Mouse (Mus musculus): Measurements from ENCODE around the gene Necap1.

Gene Necap1

DNA sequence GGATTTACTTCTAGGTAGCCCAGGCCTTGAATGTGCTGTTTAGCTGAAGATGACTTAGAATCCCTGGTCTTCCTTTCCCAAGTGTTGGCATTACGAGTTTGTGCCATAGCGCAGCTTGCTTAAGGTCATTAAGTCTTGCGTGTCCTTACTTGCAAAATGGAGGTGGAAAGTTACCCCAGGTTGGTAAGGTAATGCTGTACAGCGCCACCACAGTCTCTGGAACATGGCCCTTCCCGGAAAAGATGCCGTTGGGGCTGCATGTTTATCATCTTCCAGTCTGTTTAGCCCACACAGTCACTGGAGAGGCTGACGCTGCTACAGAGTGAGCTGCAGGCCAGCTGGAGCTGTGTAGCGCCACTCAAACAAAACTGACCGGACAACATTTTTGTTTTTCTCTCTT, 9.3 kb downstream of the Necap1 start:
- DNase-seq (ENCODE audit: low read depth, low spot score), result no peak

DNA sequence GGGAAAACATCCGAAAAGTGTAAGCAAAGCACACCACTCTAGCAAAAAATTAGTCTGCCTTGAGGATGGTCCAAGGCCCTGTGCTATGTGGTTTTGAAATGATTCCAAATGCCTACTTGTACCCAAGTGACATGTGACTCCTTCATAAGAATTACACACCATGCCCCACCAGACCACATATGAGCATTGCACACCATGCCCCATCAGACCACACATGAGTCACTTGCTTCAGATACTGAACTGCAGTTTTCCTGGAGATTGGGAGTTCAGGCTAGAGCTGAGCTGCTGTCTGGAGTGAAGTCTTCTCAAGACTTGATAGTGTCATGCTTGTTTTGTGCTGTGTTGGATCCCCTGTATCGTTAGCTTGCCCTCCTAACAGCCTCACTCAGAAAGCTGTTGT, 15.3 kb downstream of the Necap1 start:
- DNase-seq (ENCODE audit: low read depth, low spot score), result no peak

- peak; percentile 78 for DNase-seq (ENCODE audit: low read depth, low spot score)
These were observed 18.3 kb downstream of the Necap1 start for GRCm38 (mm10) chr6:122892442-122893049.

DNA sequence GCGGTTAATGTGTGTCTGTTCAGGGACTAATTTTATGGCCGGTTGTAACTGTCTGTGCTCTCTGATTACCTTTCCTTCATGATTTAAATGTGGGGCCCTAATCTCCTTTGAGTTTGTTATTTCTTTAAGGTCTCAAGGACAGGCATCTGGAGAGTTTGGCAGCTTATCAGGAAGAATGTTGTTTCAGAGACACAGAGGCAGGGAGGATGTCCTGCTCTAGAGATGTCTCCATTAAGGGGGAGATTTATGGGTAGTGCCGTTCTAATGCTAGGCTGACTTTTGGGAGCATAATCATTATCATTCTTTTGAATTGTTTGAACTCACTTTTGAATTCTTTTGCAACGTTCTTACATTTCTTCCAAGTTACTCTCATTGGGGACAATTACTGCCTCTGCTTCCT, 45.6 kb downstream of the Necap1 start:
- DNase-seq (ENCODE audit: low read depth, low spot score), result no peak

- DNase-seq (ENCODE audit: low read depth, low spot score), result peak; percentile 18
These were observed 47.2 kb downstream of the Necap1 start, which contains the start of gene Clec4a1 for GRCm38 (mm10) chr6:122921451-122921850. Gene Clec4a1, plus strand, starts transcription at chr6:122921848.

- DNase-seq (ENCODE audit: low read depth, low spot score), result no peak
These were observed 60.6 kb downstream of the Necap1 start for GRCm38 (mm10) chr6:122934845-122935244.

Data from brain, adult 2 months (tissue).